ENCODE assay signal across 8 mouse cellular contexts in genomic region chr9:121215349-121216000, GRCm38 (mm10).
DNase-seq lines count a peak whose midpoint lies in the region; ATAC-seq and TF ChIP-seq lines count a peak whose summit lies in the region.
"Had no signal": no experiment of that assay in that cellular context is flagged by ENCODE, and none has a peak within 500 bp of the region (broad histone marks: within the 10 kb centered on the region; RNA-seq: fewer than 3 reads in every experiment).

No protein-coding gene starts in this region.

- no peak overlapping the region for H3K9ac ChIP-seq in forebrain, embryonic 13.5 days
- no peak overlapping the region for H3K9ac ChIP-seq in hindbrain, embryonic 14.5 days

- no peak overlapping the region for H3K4me3 ChIP-seq in forebrain, embryonic 13.5 days
- H3K4me3 ChIP-seq in hindbrain, embryonic 14.5 days (replicated peaks; ENCODE audit: low read length): no peak overlapping the region
- no peak overlapping the region for H3K4me3 ChIP-seq in small intestine, adult 2 months (ENCODE audit: low read depth, low read length)

- 38% methylated on average over 3 of the region's 3 CpGs for WGBS in forebrain, embryonic 13.5 days
- 36% methylated on average over 3 of the region's 3 CpGs for WGBS in hindbrain, embryonic 14.5 days
- 28% methylated on average over 3 of the region's 3 CpGs for whole genome bisulfite sequencing in small intestine, adult 2 months

- DNase-seq in R1 (ENCODE audit: low read depth, low spot score): peak; percentile 80
- DNase-seq in hindbrain, embryonic 14.5 days (ENCODE audit: low spot score): peak; percentile 76
- DNase-seq in layer of hippocampus, postnatal 14 days (ENCODE audit: low spot score in 2 of 2): peak; percentile 53 to 59

- TF ChIP-seq CTCF in small intestine, adult 2 months (IDR thresholded peaks at IDR 0.05; ENCODE audit: extremely low read depth, insufficient read length, insufficient replicate concordance, low read depth, low read length): peak; percentile 91

- peak; percentile 56; the same call in 1 of the 2 replicates for ATAC-seq in cerebellum, adult (ENCODE audit: insufficient number of reproducible peaks, low FRiP score, low TSS enrichment)
- ATAC-seq in forebrain, embryonic 13.5 days: peak; percentile 61; the same call in 1 of the 2 replicates
- peak; percentile 55; the same call in 1 of the 2 replicates for ATAC-seq in hindbrain, embryonic 14.5 days (ENCODE audit: low FRiP score)
- peak; percentile 89 for ATAC-seq in megakaryocyte, adult 5-6 weeks (ENCODE audit: poor library complexity, severe bottlenecking)

- H3K27me3 ChIP-seq in forebrain, embryonic 13.5 days: no peaks in the 10 kb centered on the region
- H3K27me3 ChIP-seq in hindbrain, embryonic 14.5 days (ENCODE audit: control insufficient read depth, insufficient read depth, low read length): no peaks in the 10 kb centered on the region
- no peaks in the 10 kb centered on the region for H3K27me3 ChIP-seq in small intestine, adult 2 months (ENCODE audit: control insufficient read depth, insufficient read depth, low read length)

- H3K4me2 ChIP-seq in forebrain, embryonic 13.5 days: no peak overlapping the region
- H3K4me2 ChIP-seq in hindbrain, embryonic 14.5 days (replicated peaks): no peak overlapping the region

- H3K4me1 ChIP-seq in forebrain, embryonic 13.5 days: no peaks in the 10 kb centered on the region
- H3K4me1 ChIP-seq in hindbrain, embryonic 14.5 days (replicated peaks; ENCODE audit: control insufficient read depth, insufficient read depth, low read length): no peaks in the 10 kb centered on the region
- H3K4me1 ChIP-seq in small intestine, adult 2 months (ENCODE audit: control insufficient read depth, insufficient read depth, insufficient read length, low read length): no peaks in the 10 kb centered on the region

- no peaks in the 10 kb centered on the region for H3K9me3 ChIP-seq in forebrain, embryonic 13.5 days (replicated peaks)
- no peaks in the 10 kb centered on the region for H3K9me3 ChIP-seq in hindbrain, embryonic 14.5 days (ENCODE audit: control insufficient read depth, low read length)

- H3K36me3 ChIP-seq in forebrain, embryonic 13.5 days (ENCODE audit: poor library complexity, severe bottlenecking): 0 out of 2 replicates have a peak, but pooled peaks cover under 1% of the 10 kb centered on the region
- H3K36me3 ChIP-seq in hindbrain, embryonic 14.5 days (replicated peaks; ENCODE audit: control insufficient read depth, insufficient read depth): no peaks in the 10 kb centered on the region
- no peaks in the 10 kb centered on the region for H3K36me3 ChIP-seq in small intestine, adult 2 months (ENCODE audit: control insufficient read depth, insufficient read depth, low read length)

- no peak overlapping the region for H3K27ac ChIP-seq in forebrain, embryonic 13.5 days
- no peak overlapping the region for H3K27ac ChIP-seq in hindbrain, embryonic 14.5 days
- H3K27ac ChIP-seq in small intestine, adult 2 months (ENCODE audit: insufficient read depth, low read depth, low read length): no peak overlapping the region
- H3K27ac ChIP-seq: macrophage had no signal

- TF ChIP-seq POLR2A in small intestine, adult 2 months (IDR thresholded peaks at IDR 0.05; ENCODE audit: low read depth, low read length): no peak
